Mouse (Mus musculus): Measurements from ENCODE around the gene Taok2. TPM values are rescaled to one million over a fixed set of nuclear protein-coding genes. Genes with fewer than 3 reads are reported as not detected.

Taok2 gene
- polyA plus RNA-seq, 1 experiment from 2014 or later = 36.4 TPM

- H3K4me1 ChIP-seq (replicated peaks; ENCODE audit: control insufficient read depth, insufficient read depth, low read length) = peaks cover 29% of the 10 kb centered on the region
- 0 out of 2 replicates have a peak, but pooled peaks have one; percentile 3 for ATAC-seq (ENCODE audit: low FRiP score)
- 3% methylated on average over 10 of the region's 10 CpGs for WGBS
- no peaks in the 10 kb centered on the region for H3K27me3 ChIP-seq (ENCODE audit: control insufficient read depth, insufficient read depth, low read length)
- H3K9ac ChIP-seq = peak overlapping the region; percentile 90
- H3K36me3 ChIP-seq (replicated peaks; ENCODE audit: control insufficient read depth, insufficient read depth) = peaks cover 15% of the 10 kb centered on the region; the same call in 1 of the 2 replicates
- peak overlapping the region; percentile 94 for H3K27ac ChIP-seq
- H3K4me2 ChIP-seq (replicated peaks) = peak overlapping the region; percentile 52
- peak overlapping the region; percentile 75 for H3K4me3 ChIP-seq (replicated peaks; ENCODE audit: low read length)
- no peaks in the 10 kb centered on the region for H3K9me3 ChIP-seq (ENCODE audit: control insufficient read depth, low read length)
- no peak for DNase-seq (ENCODE audit: low spot score)
These were observed 60.6 kb downstream of the Taok2 start for GRCm38 (mm10) chr7:126823940-126824339.

GRCm38 (mm10) chr7:126823202-126823711 is 61.2 kb downstream of the Taok2 start:
- ATAC-seq (ENCODE audit: low FRiP score) (peak; percentile 81), DNase-seq (ENCODE audit: low spot score) (peak; percentile 58)
- H3K27ac ChIP-seq = peak overlapping the region; percentile 94
- H3K27me3 ChIP-seq (ENCODE audit: control insufficient read depth, insufficient read depth, low read length) = no peaks in the 10 kb centered on the region
- 0% methylated on average over 18 of the region's 19 CpGs for WGBS
- H3K36me3 ChIP-seq (replicated peaks; ENCODE audit: control insufficient read depth, insufficient read depth) = peaks cover 10% of the 10 kb centered on the region; the same call in 1 of the 2 replicates
- peak overlapping the region; percentile 52 for H3K4me2 ChIP-seq (replicated peaks)
- peaks cover 29% of the 10 kb centered on the region for H3K4me1 ChIP-seq (replicated peaks; ENCODE audit: control insufficient read depth, insufficient read depth, low read length)
- no peaks in the 10 kb centered on the region for H3K9me3 ChIP-seq (ENCODE audit: control insufficient read depth, low read length)
- peak overlapping the region; percentile 75 for H3K4me3 ChIP-seq (replicated peaks; ENCODE audit: low read length)
- H3K9ac ChIP-seq = peak overlapping the region; percentile 90

- peak overlapping the region; percentile 75 for H3K4me3 ChIP-seq (replicated peaks; ENCODE audit: low read length)
- H3K36me3 ChIP-seq (replicated peaks; ENCODE audit: control insufficient read depth, insufficient read depth) = peaks cover 10% of the 10 kb centered on the region; the same call in 1 of the 2 replicates
- ATAC-seq (ENCODE audit: low FRiP score) = peak; percentile 12; the same call in 1 of the 2 replicates
- no peaks in the 10 kb centered on the region for H3K9me3 ChIP-seq (ENCODE audit: control insufficient read depth, low read length)
- H3K27ac ChIP-seq = peak overlapping the region; percentile 94
- H3K27me3 ChIP-seq (ENCODE audit: control insufficient read depth, insufficient read depth, low read length) = no peaks in the 10 kb centered on the region
- DNase-seq (ENCODE audit: low spot score) = peak; percentile 28
- H3K9ac ChIP-seq = peak overlapping the region; percentile 90
- peak overlapping the region; percentile 52 for H3K4me2 ChIP-seq (replicated peaks)
- H3K4me1 ChIP-seq (replicated peaks; ENCODE audit: control insufficient read depth, insufficient read depth, low read length) = peaks cover 29% of the 10 kb centered on the region
- WGBS = 6% methylated on average over 9 of the region's 9 CpGs
These were observed 61.8 kb downstream of the Taok2 start for GRCm38 (mm10) chr7:126822741-126823140.

GRCm38 (mm10) chr7:126821835-126822511 is 62.5 kb downstream of the Taok2 start:
- Histone ChIP-seq H3K27ac (peak overlapping the region; percentile 94), H3K27me3 (ENCODE audit: control insufficient read depth, insufficient read depth, low read length) (no peaks in the 10 kb centered on the region), H3K9me3 (ENCODE audit: control insufficient read depth, low read length) (no peaks in the 10 kb centered on the region), H3K4me1 (replicated peaks; ENCODE audit: control insufficient read depth, insufficient read depth, low read length) (peaks cover 29% of the 10 kb centered on the region), H3K4me3 (replicated peaks; ENCODE audit: low read length) (peak overlapping the region; percentile 75), H3K9ac (peak overlapping the region; percentile 90; the same call in 1 of the 2 replicates), H3K4me2 (replicated peaks) (peak overlapping the region; percentile 52), H3K36me3 (replicated peaks; ENCODE audit: control insufficient read depth, insufficient read depth) (0 out of 2 replicates have a peak, but pooled peaks cover 2% of the 10 kb centered on the region)
- WGBS = 23% methylated on average over 7 of the region's 7 CpGs
- DNase-seq (ENCODE audit: low spot score) (peak; percentile 88), ATAC-seq (ENCODE audit: low FRiP score) (no peak)

GRCm38 (mm10) chr7:126818818-126819217 is 65.7 kb downstream of the Taok2 start:
- H3K27ac ChIP-seq = no peak overlapping the region
- H3K9me3 ChIP-seq (ENCODE audit: control insufficient read depth, low read length) = no peaks in the 10 kb centered on the region
- no peaks in the 10 kb centered on the region for H3K27me3 ChIP-seq (ENCODE audit: control insufficient read depth, insufficient read depth, low read length)
- DNase-seq (ENCODE audit: low spot score) (no peak), ATAC-seq (ENCODE audit: low FRiP score) (no peak)
- no peaks in the 10 kb centered on the region for H3K36me3 ChIP-seq (replicated peaks; ENCODE audit: control insufficient read depth, insufficient read depth)
- no peak overlapping the region for H3K4me3 ChIP-seq (replicated peaks; ENCODE audit: low read length)
- H3K4me1 ChIP-seq (replicated peaks; ENCODE audit: control insufficient read depth, insufficient read depth, low read length) = peaks cover 8% of the 10 kb centered on the region
- no peak overlapping the region for H3K4me2 ChIP-seq (replicated peaks)
- WGBS = 42% methylated on average over 1 of the region's 1 CpGs
- H3K9ac ChIP-seq = no peak overlapping the region

GRCm38 (mm10) chr7:126817595-126817994 is 66.9 kb downstream of the Taok2 start:
- WGBS = 88% methylated on average over 7 of the region's 7 CpGs
- ATAC-seq (ENCODE audit: low FRiP score) (no peak), DNase-seq (ENCODE audit: low spot score) (no peak)
- Histone ChIP-seq H3K4me3 (replicated peaks; ENCODE audit: low read length) (no peak overlapping the region), H3K9me3 (ENCODE audit: control insufficient read depth, low read length) (no peaks in the 10 kb centered on the region), H3K4me1 (replicated peaks; ENCODE audit: control insufficient read depth, insufficient read depth, low read length) (peaks cover 7% of the 10 kb centered on the region), H3K4me2 (replicated peaks) (no peak overlapping the region), H3K9ac (no peak overlapping the region), H3K36me3 (replicated peaks; ENCODE audit: control insufficient read depth, insufficient read depth) (no peaks in the 10 kb centered on the region), H3K27me3 (ENCODE audit: control insufficient read depth, insufficient read depth, low read length) (no peaks in the 10 kb centered on the region), H3K27ac (no peak overlapping the region)

- Histone ChIP-seq H3K4me1 (replicated peaks; ENCODE audit: control insufficient read depth, insufficient read depth, low read length) (no peaks in the 10 kb centered on the region), H3K27me3 (ENCODE audit: control insufficient read depth, insufficient read depth, low read length) (no peaks in the 10 kb centered on the region), H3K9me3 (ENCODE audit: control insufficient read depth, low read length) (no peaks in the 10 kb centered on the region), H3K9ac (no peak overlapping the region), H3K4me3 (replicated peaks; ENCODE audit: low read length) (no peak overlapping the region), H3K27ac (no peak overlapping the region), H3K4me2 (replicated peaks) (no peak overlapping the region), H3K36me3 (replicated peaks; ENCODE audit: control insufficient read depth, insufficient read depth) (no peaks in the 10 kb centered on the region)
- WGBS = 84% methylated on average over 8 of the region's 8 CpGs
- ATAC-seq (ENCODE audit: low FRiP score) = no peak
- no peak for DNase-seq (ENCODE audit: low spot score)
These were observed 68.0 kb downstream of the Taok2 start for GRCm38 (mm10) chr7:126816494-126816893.

- Histone ChIP-seq H3K27me3 (ENCODE audit: control insufficient read depth, insufficient read depth, low read length) (no peaks in the 10 kb centered on the region), H3K4me3 (replicated peaks; ENCODE audit: low read length) (no peak overlapping the region), H3K9ac (no peak overlapping the region), H3K27ac (no peak overlapping the region), H3K4me1 (replicated peaks; ENCODE audit: control insufficient read depth, insufficient read depth, low read length) (no peaks in the 10 kb centered on the region), H3K9me3 (ENCODE audit: control insufficient read depth, low read length) (no peaks in the 10 kb centered on the region), H3K4me2 (replicated peaks) (no peak overlapping the region), H3K36me3 (replicated peaks; ENCODE audit: control insufficient read depth, insufficient read depth) (no peaks in the 10 kb centered on the region)
- DNase-seq (ENCODE audit: low spot score) = no peak
- WGBS = 43% methylated on average over 8 of the region's 8 CpGs
- no peak for ATAC-seq (ENCODE audit: low FRiP score)
These were observed 68.7 kb downstream of the Taok2 start for GRCm38 (mm10) chr7:126815726-126816222.

Data from hindbrain, embryonic 14.5 days (tissue).